Mouse (Mus musculus): ENCODE results near the gene Phf5a. TPM values are rescaled to one million over a fixed set of nuclear protein-coding genes. Genes with fewer than 3 reads are reported as not detected.

The Phf5a gene
- polyA plus RNA-seq, 1 experiment from 2014 or later, result 130 TPM

- Histone ChIP-seq H3K9me3 (ENCODE audit: control insufficient read depth, low read length) (no peaks in the 10 kb centered on the region), H3K27ac (no peak overlapping the region), H3K27me3 (ENCODE audit: control insufficient read depth, insufficient read depth, low read length) (no peaks in the 10 kb centered on the region), H3K4me1 (replicated peaks; ENCODE audit: control insufficient read depth, insufficient read depth, low read length) (peaks cover 2% of the 10 kb centered on the region), H3K36me3 (replicated peaks; ENCODE audit: control insufficient read depth, insufficient read depth) (peaks cover 84% of the 10 kb centered on the region), H3K4me3 (replicated peaks; ENCODE audit: low read length) (no peak overlapping the region), H3K4me2 (replicated peaks) (no peak overlapping the region), H3K9ac (no peak overlapping the region)
- WGBS, result 89% methylated on average over 3 of the region's 3 CpGs
- DNase-seq (ENCODE audit: low spot score), result no peak
- no peak for ATAC-seq (ENCODE audit: low FRiP score)
Measured at GRCm38 (mm10) chr15:81818404-81818803, 53.3 kb downstream of the Phf5a start.

GRCm38 (mm10) chr15:81814716-81815370 is 56.9 kb downstream of the Phf5a start:
- no peak for DNase-seq (ENCODE audit: low spot score)
- Histone ChIP-seq H3K9me3 (ENCODE audit: control insufficient read depth, low read length) (no peaks in the 10 kb centered on the region), H3K9ac (no peak overlapping the region), H3K27ac (no peak overlapping the region), H3K36me3 (replicated peaks; ENCODE audit: control insufficient read depth, insufficient read depth) (peaks cover 49% of the 10 kb centered on the region), H3K4me2 (replicated peaks) (no peak overlapping the region), H3K27me3 (ENCODE audit: control insufficient read depth, insufficient read depth, low read length) (no peaks in the 10 kb centered on the region), H3K4me3 (replicated peaks; ENCODE audit: low read length) (no peak overlapping the region), H3K4me1 (replicated peaks; ENCODE audit: control insufficient read depth, insufficient read depth, low read length) (peaks cover 22% of the 10 kb centered on the region)
- no peak for ATAC-seq (ENCODE audit: low FRiP score)
- 88% methylated on average over 12 of the region's 12 CpGs for WGBS

Other genes with a start within 250 kb of the Phf5a start
- 26.2 and 27.9 TPM in 2 replicates for gene L3mbtl2, start 208.0 kb downstream of the Phf5a start, polyA plus RNA-seq (2014; fragmentation: Nextera tagmentation; extraction: Ambion mirVana)
- gene Chadl, start 174.6 kb downstream of the Phf5a start, polyA plus RNA-seq (2014; fragmentation: Nextera tagmentation; extraction: Ambion mirVana), result 29.7 and 32.0 TPM in 2 replicates
- gene Zc3h7b, start 126.9 kb downstream of the Phf5a start, polyA plus RNA-seq (2014; fragmentation: Nextera tagmentation; extraction: Ambion mirVana), result 58.9 and 62.7 TPM in 2 replicates
- 117 and 135 TPM in 2 replicates for gene Rangap1, start 126.4 kb downstream of the Phf5a start, polyA plus RNA-seq (2014; fragmentation: Nextera tagmentation; extraction: Ambion mirVana)
- gene Tef, start 69.5 kb downstream of the Phf5a start, polyA plus RNA-seq (2014; fragmentation: Nextera tagmentation; extraction: Ambion mirVana), result 16.8 and 18.7 TPM in 2 replicates
- 13.4 and 14.9 TPM in 2 replicates for gene Tob2, start 13.1 kb downstream of the Phf5a start, polyA plus RNA-seq (2014; fragmentation: Nextera tagmentation; extraction: Ambion mirVana)
- gene Aco2, start 398 bp upstream of the Phf5a start, polyA plus RNA-seq (2014; fragmentation: Nextera tagmentation; extraction: Ambion mirVana), result 252 and 281 TPM in 2 replicates
- gene Polr3h, start 54.3 kb upstream of the Phf5a start, polyA plus RNA-seq (2014; fragmentation: Nextera tagmentation; extraction: Ambion mirVana), result 85.5 and 100.0 TPM in 2 replicates
- gene Csdc2, start 64.8 kb upstream of the Phf5a start, polyA plus RNA-seq (2014; fragmentation: Nextera tagmentation; extraction: Ambion mirVana), result 183 and 199 TPM in 2 replicates
- gene Pmm1, start 89.0 kb upstream of the Phf5a start, polyA plus RNA-seq (2014; fragmentation: Nextera tagmentation; extraction: Ambion mirVana), result 89.0 and 103 TPM in 2 replicates
- gene 1700029P11Rik, start 108.6 kb upstream of the Phf5a start, polyA plus RNA-seq (2014; fragmentation: Nextera tagmentation; extraction: Ambion mirVana), result not detected in 2 replicates
- gene Xrcc6, start 115.9 kb upstream of the Phf5a start, polyA plus RNA-seq (2014; fragmentation: Nextera tagmentation; extraction: Ambion mirVana), result 36.7 and 38.7 TPM in 2 replicates
- 53.2 and 61.3 TPM in 2 replicates for gene Desi1, start 162.0 kb upstream of the Phf5a start, polyA plus RNA-seq (2014; fragmentation: Nextera tagmentation; extraction: Ambion mirVana)
- 235 and 252 TPM in 2 replicates for gene Snu13, start 175.7 kb upstream of the Phf5a start, polyA plus RNA-seq (2014; fragmentation: Nextera tagmentation; extraction: Ambion mirVana)
- gene 4930407I10Rik, start 187.2 kb upstream of the Phf5a start, polyA plus RNA-seq (2014; fragmentation: Nextera tagmentation; extraction: Ambion mirVana), result not detected in 2 replicates
- 0.08 and 0.09 TPM in 2 replicates for gene Mei1, start 198.1 kb upstream of the Phf5a start, polyA plus RNA-seq (2014; fragmentation: Nextera tagmentation; extraction: Ambion mirVana)

Data from hindbrain, embryonic 14.5 days (tissue).